Mouse (Mus musculus) limb, embryonic 10.5 days (tissue): ENCODE results near the gene Grem2. TPM values are rescaled to one million over a fixed set of nuclear protein-coding genes. Genes with fewer than 3 reads are reported as not detected.

Experiments
- DNase-seq: peaks from one replicate; pipeline ENCODE4 v3.0.0-alpha.2; 2017; ENCODE audit warnings: low spot score
- H3K27ac ChIP-seq: fragments of 300-500 bp; sonication (generic); 2 replicates; pipeline ENCODE4 v1.5.1; 2016; ENCODE audit warnings: mild to moderate bottlenecking
- H3K27me3 ChIP-seq: fragments of 300-500 bp; sonication (generic); 2 replicates; pipeline ENCODE4 v1.6.1; 2016; ENCODE audit warnings: low read depth, mild to moderate bottlenecking; ENCODE audit not compliant: poor library complexity, severe bottlenecking
- H3K36me3 ChIP-seq: fragments of 300-500 bp; sonication (generic); 2 replicates; pipeline ENCODE4 v1.6.1; 2016; ENCODE audit warnings: mild to moderate bottlenecking, moderate library complexity
- H3K4me1 ChIP-seq: fragments of 300-500 bp; sonication (generic); 2 replicates; pipeline ENCODE4 v1.6.1; 2016
- H3K4me3 ChIP-seq: fragments of 300-500 bp; sonication (generic); 2 replicates; pipeline ENCODE4 v1.5.1; 2016; ENCODE audit warnings: mild to moderate bottlenecking, moderate library complexity
- H3K9me3 ChIP-seq: fragments of 300-500 bp; sonication (generic); replicated peaks from 2 replicates; pipeline ENCODE4 v1.6.1; 2016; ENCODE audit warnings: mild to moderate bottlenecking
- WGBS: fragments of 180-500 bp; shearing (Covaris S2); methylation state at CpG from one replicate; pipeline ENCODE4 v1.1.7; 2016; 5-methylcytosine and 5-hydroxymethylcytosine counted together
- polyA plus RNA-seq: library from polyadenylated mRNA; unstranded; fragments of >200 nt; fragmentation: Nextera tagmentation; extraction: Ambion mirVana; gene quantifications from 2 replicates; pipeline ENCODE4 v1.2.1, GENCODE M21; 2016

The Grem2 gene
- polyA plus RNA-seq, 1 experiment from 2014 or later, result 0.26 TPM

- Histone ChIP-seq H3K4me3 (no peak overlapping the region), H3K36me3 (no peaks in the 10 kb centered on the region), H3K4me1 (no peaks in the 10 kb centered on the region), H3K27ac (no peak overlapping the region), H3K27me3 (no peaks in the 10 kb centered on the region), H3K9me3 (no peaks in the 10 kb centered on the region)
- 94% methylated on average over 1 of the region's 1 CpGs for WGBS
- no peak for DNase-seq
These were observed 33.5 kb downstream of the Grem2 start for GRCm38 (mm10) chr1:174888073-174888472.

GRCm38 (mm10) chr1:174882496-174882895 lies 39.1 kb downstream of the Grem2 start:
- Histone ChIP-seq H3K27me3 (no peaks in the 10 kb centered on the region), H3K36me3 (no peaks in the 10 kb centered on the region), H3K27ac (no peak overlapping the region), H3K4me1 (no peaks in the 10 kb centered on the region), H3K4me3 (no peak overlapping the region), H3K9me3 (no peaks in the 10 kb centered on the region)
- DNase-seq, result no peak
- 66% methylated on average over 1 of the region's 1 CpGs for WGBS

- Histone ChIP-seq H3K27ac (no peak overlapping the region), H3K36me3 (no peaks in the 10 kb centered on the region), H3K27me3 (no peaks in the 10 kb centered on the region), H3K9me3 (no peaks in the 10 kb centered on the region), H3K4me1 (no peaks in the 10 kb centered on the region), H3K4me3 (no peak overlapping the region)
- no peak for DNase-seq
- WGBS, result 86% methylated on average over 4 of the region's 4 CpGs
These were observed 46.4 kb downstream of the Grem2 start for GRCm38 (mm10) chr1:174875173-174875572.

GRCm38 (mm10) chr1:174860407-174861118 lies 61.1 kb downstream of the Grem2 start:
- no peak for DNase-seq
- Histone ChIP-seq H3K9me3 (no peaks in the 10 kb centered on the region), H3K36me3 (no peaks in the 10 kb centered on the region), H3K27me3 (no peaks in the 10 kb centered on the region), H3K4me1 (no peaks in the 10 kb centered on the region), H3K4me3 (no peak overlapping the region), H3K27ac (no peak overlapping the region)
- 85% methylated on average over 10 of the region's 10 CpGs for WGBS

- DNase-seq, result no peak
- H3K9me3 ChIP-seq, result no peaks in the 10 kb centered on the region
- no peak overlapping the region for H3K4me3 ChIP-seq
- H3K4me1 ChIP-seq, result no peaks in the 10 kb centered on the region
- H3K36me3 ChIP-seq, result no peaks in the 10 kb centered on the region
- H3K27me3 ChIP-seq, result no peaks in the 10 kb centered on the region
- 78% methylated on average over 2 of the region's 2 CpGs for WGBS
- H3K27ac ChIP-seq, result no peak overlapping the region
These were observed 65.4 kb downstream of the Grem2 start for GRCm38 (mm10) chr1:174856188-174856587.

- H3K4me3 ChIP-seq, result no peak overlapping the region
- no peaks in the 10 kb centered on the region for H3K9me3 ChIP-seq
These were observed 76.8 kb downstream of the Grem2 start for GRCm38 (mm10) chr1:174844786-174845185.

GRCm38 (mm10) chr1:174836861-174837260 lies 84.8 kb downstream of the Grem2 start:
- 95% methylated on average over 23 of the region's 23 CpGs for WGBS

More at GRCm38 (mm10) chr1:174844786-174845185, 76.8 kb downstream of the Grem2 start:
- no peaks in the 10 kb centered on the region for H3K36me3 ChIP-seq
- H3K27ac ChIP-seq, result no peak overlapping the region
- DNase-seq, result no peak
- H3K27me3 ChIP-seq, result no peaks in the 10 kb centered on the region
- H3K4me1 ChIP-seq, result peaks cover 6% of the 10 kb centered on the region
- WGBS, result 87% methylated on average over 6 of the region's 6 CpGs

GRCm38 (mm10) chr1:174826562-174826961 lies 95.1 kb downstream of the Grem2 start:
- Histone ChIP-seq H3K4me1 (peaks cover 14% of the 10 kb centered on the region), H3K36me3 (no peaks in the 10 kb centered on the region), H3K27ac (no peak overlapping the region), H3K27me3 (no peaks in the 10 kb centered on the region), H3K4me3 (no peak overlapping the region), H3K9me3 (no peaks in the 10 kb centered on the region)
- no peak for DNase-seq
- 41% methylated on average over 8 of the region's 8 CpGs for WGBS

More at GRCm38 (mm10) chr1:174836861-174837260, 84.8 kb downstream of the Grem2 start:
- Histone ChIP-seq H3K27me3 (no peaks in the 10 kb centered on the region), H3K4me3 (no peak overlapping the region), H3K4me1 (peaks cover 12% of the 10 kb centered on the region), H3K36me3 (no peaks in the 10 kb centered on the region), H3K27ac (no peak overlapping the region), H3K9me3 (no peaks in the 10 kb centered on the region)
- no peak for DNase-seq

GRCm38 (mm10) chr1:174811846-174812245 lies 109.8 kb downstream of the Grem2 start:
- DNase-seq, result no peak
- Histone ChIP-seq H3K4me1 (no peaks in the 10 kb centered on the region), H3K4me3 (no peak overlapping the region), H3K36me3 (no peaks in the 10 kb centered on the region), H3K9me3 (no peaks in the 10 kb centered on the region), H3K27me3 (no peaks in the 10 kb centered on the region), H3K27ac (no peak overlapping the region)
- 90% methylated on average over 4 of the region's 4 CpGs for WGBS

GRCm38 (mm10) chr1:174788617-174789016 lies 133.0 kb downstream of the Grem2 start:
- no peaks in the 10 kb centered on the region for H3K27me3 ChIP-seq
- H3K4me1 ChIP-seq, result no peaks in the 10 kb centered on the region
- H3K9me3 ChIP-seq, result no peaks in the 10 kb centered on the region
- H3K36me3 ChIP-seq, result no peaks in the 10 kb centered on the region
- no peak overlapping the region for H3K27ac ChIP-seq
- 90% methylated on average over 2 of the region's 2 CpGs for WGBS
- DNase-seq, result no peak
- no peak overlapping the region for H3K4me3 ChIP-seq
